Mouse (Mus musculus) embryonic stem cell, embryonic (primary cell): ENCODE measurements around the gene Parp1.

Source experiments
- CTCF ChIA-PET, 4 experiments: fragments of 300-600 bp in 2 of 4; fragments of 350-600 bp in 2 of 4; sonication (Branson Sonifier 250); formaldehyde crosslinking; loops; one replicate each; lab custom pipeline; 2022; ENCODE audit warnings: inconsistent platforms in 2 of 4; lab: Charles Lee
- POLR2A ChIA-PET, 4 experiments: fragments of 300-600 bp in 2 of 4; fragments of 350-600 bp in 2 of 4; sonication (Branson Sonifier 250); formaldehyde crosslinking; loops; one replicate each; lab custom pipeline; 2022; ENCODE audit warnings: antibody characterized with exemption in 4 of 4, inconsistent platforms in 1 of 4; lab: Charles Lee

Parp1 gene

DNA sequence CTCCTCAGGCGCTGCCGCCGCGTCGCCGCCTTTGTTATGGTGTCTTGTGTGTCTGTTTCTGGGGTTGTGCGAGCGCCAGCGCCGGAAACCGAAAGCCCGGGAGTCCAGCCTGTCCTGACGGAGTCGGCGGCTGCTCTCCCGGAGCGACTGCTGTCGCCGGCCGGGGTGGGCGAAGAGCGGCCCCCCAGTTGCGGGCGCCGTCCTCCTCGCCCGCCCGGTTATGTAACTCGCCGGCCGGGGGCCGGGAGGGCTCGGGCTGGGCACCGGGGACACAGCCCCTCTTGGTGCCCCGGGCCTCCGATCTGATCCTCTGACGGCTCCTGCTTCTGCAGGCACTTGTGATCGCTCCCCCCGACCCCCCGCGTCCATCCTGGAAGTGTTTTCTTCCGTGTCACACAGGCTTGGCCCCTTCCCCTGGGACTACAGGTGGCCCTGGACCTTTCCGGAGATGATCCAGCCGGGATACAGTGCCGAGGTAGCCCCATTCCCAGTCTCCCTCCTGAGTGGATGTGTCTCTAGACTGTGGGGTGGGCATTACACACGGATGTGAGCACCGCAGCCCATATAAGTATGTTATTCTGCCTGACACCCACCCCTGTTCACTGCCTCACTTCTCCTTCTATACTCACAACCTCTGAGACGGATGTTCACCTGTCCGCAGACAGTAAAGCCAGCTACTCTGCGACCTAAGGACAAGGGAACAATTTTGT lies 72.9 kb downstream of the Parp1 start:
- CTCF ChIA-PET = interaction anchor here in 3 of 4 experiments (0.6 to 1.1 kb wide), 3 partner anchors 25 to 725 kb away, joined by 3 read pairs; no protein-coding TSS in a partner anchor
- POLR2A ChIA-PET = interaction anchor here in 3 of 4 experiments (0.6 to 3.1 kb wide), 61 partner anchors 8 to 1516 kb away, joined by 3 to 18 read pairs (median 5); partner anchors contain the start of genes H3f3a (in 2 of the 3), Parp1 (in 2 of the 3), Acbd3 (in 1 of the 3) and Mixl1 (in 1 of the 3)

DNA sequence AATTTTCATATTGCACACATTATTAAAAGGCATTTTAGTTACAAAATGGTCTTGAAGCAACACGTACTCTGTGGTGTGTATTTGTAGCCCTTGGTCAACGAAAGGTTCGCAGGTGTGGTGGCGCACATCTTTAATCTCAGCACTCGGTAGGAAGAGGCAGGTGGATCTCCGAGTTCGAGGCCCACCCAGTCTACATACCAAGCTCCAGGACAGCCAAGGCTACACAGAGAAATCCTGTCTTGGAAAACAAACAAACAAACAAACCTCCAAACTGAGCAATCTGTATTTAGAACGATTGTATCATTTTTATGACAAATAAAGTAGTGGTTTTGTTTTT lies 73.5 kb downstream of the Parp1 start:
- CTCF ChIA-PET = interaction anchor here in 1 of 4 experiments (0.6 kb wide), 1 partner anchor 726 kb away, joined by 3 read pairs; no protein-coding TSS in a partner anchor
- POLR2A ChIA-PET = interaction anchor here in 3 of 4 experiments (0.5 to 2.3 kb wide), 9 partner anchors 35 to 247 kb away, joined by 3 to 8 read pairs (median 4); partner anchors contain the start of gene Parp1 (in 1 of the 3)
